Mouse (Mus musculus) bone marrow macrophage, adult 2 months (primary cell): ENCODE results near the gene Iqschfp.

Experiments used
- CTCF ChIP-seq: IDR thresholded peaks from 2 replicates; pipeline ENCODE4 v1.5.1; 2012; ENCODE audit warnings: low read depth, mild to moderate bottlenecking, low read length, moderate library complexity
- POLR2A ChIP-seq: IDR thresholded peaks from 2 replicates; pipeline ENCODE4 v1.6.1; 2012; ENCODE audit warnings: mild to moderate bottlenecking, low read depth, low read length, borderline replicate concordance

- TF ChIP-seq CTCF (no peak), POLR2A (no peak)
Measured at GRCm38 (mm10) chr3:67960133-67960532, 68.1 kb downstream of the Iqschfp start.
